Mouse (Mus musculus): ENCODE data around the gene Olfr374. TPM values are rescaled to one million over a fixed set of nuclear protein-coding genes. Genes with fewer than 3 reads are reported as not detected.
"Not testable (repeated sequence)": the region's sequence is repeated elsewhere in the genome, so short reads cannot be mapped to it uniquely, and the experiment has no call there.

The Olfr374 gene
- under 1 TPM in 1 of 2 experiments, not detected in 1; 0.04 TPM for total RNA-seq (2021)

- intact Hi-C loops (cut with DNase I), result no loop called here
- DNase-seq, result no peak
Observed at GRCm38 (mm10) chr8:72106740-72107139, at the start of gene Olfr374. TSS of gene Olfr374 (plus strand) at chr8:72107040.

GRCm38 (mm10) chr8:72057643-72058042, 49.2 kb upstream of the Olfr374 start:
- DNase-seq; intact Hi-C loops (cut with DNase I): not testable (repeated sequence)

GRCm38 (mm10) chr8:72066819-72067399, 39.9 kb upstream of the Olfr374 start:
- intact Hi-C loops (cut with DNase I); DNase-seq: not testable (repeated sequence)

- intact Hi-C loops (cut with DNase I), result not testable (repeated sequence)
Observed at GRCm38 (mm10) chr8:72082877-72083276, 24.0 kb upstream of the Olfr374 start, which contains the start of gene Olfr373. TSS of gene Olfr373 (plus strand) at chr8:72083177.

GRCm38 (mm10) chr8:72084744-72085143, 22.1 kb upstream of the Olfr374 start:
- intact Hi-C loops (cut with DNase I), result no loop called here
- no peak for DNase-seq

More at GRCm38 (mm10) chr8:72082877-72083276, 24.0 kb upstream of the Olfr374 start, which contains the start of gene Olfr373:
- not testable (repeated sequence) for DNase-seq

GRCm38 (mm10) chr8:72087611-72088010, 19.2 kb upstream of the Olfr374 start:
- intact Hi-C loops (cut with DNase I); DNase-seq: not testable (repeated sequence)

GRCm38 (mm10) chr8:72096721-72097120, 10.1 kb upstream of the Olfr374 start:
- intact Hi-C loops (cut with DNase I); DNase-seq: not testable (repeated sequence)

- DNase-seq, result peak; percentile 36
- intact Hi-C loops (cut with DNase I), result loop anchor here (2.0 kb wide), 1 partner anchor 97 kb away; no protein-coding TSS in a partner anchor
Observed at GRCm38 (mm10) chr8:72099377-72100103, 7.3 kb upstream of the Olfr374 start.

GRCm38 (mm10) chr8:72105165-72105564, 1.7 kb upstream of the Olfr374 start:
- DNase-seq, result no peak
- intact Hi-C loops (cut with DNase I), result no loop called here

- intact Hi-C loops (cut with DNase I), result no loop called here
- no peak for DNase-seq
Observed at GRCm38 (mm10) chr8:72110876-72111275, 4.0 kb downstream of the Olfr374 start.

GRCm38 (mm10) chr8:72112486-72112885, 5.6 kb downstream of the Olfr374 start:
- no peak for DNase-seq
- intact Hi-C loops (cut with DNase I), result no loop called here

- intact Hi-C loops (cut with DNase I), result no loop called here
- no peak for DNase-seq
Observed at GRCm38 (mm10) chr8:72115202-72115601, 8.4 kb downstream of the Olfr374 start.

- intact Hi-C loops (cut with DNase I), result no loop called here
- DNase-seq, result no peak
Observed at GRCm38 (mm10) chr8:72118616-72119015, 11.8 kb downstream of the Olfr374 start.

GRCm38 (mm10) chr8:72121486-72121885, 14.6 kb downstream of the Olfr374 start:
- intact Hi-C loops (cut with DNase I); DNase-seq: not testable (repeated sequence)

GRCm38 (mm10) chr8:72121997-72122396, 15.2 kb downstream of the Olfr374 start:
- no peak for DNase-seq
- intact Hi-C loops (cut with DNase I), result no loop called here

- intact Hi-C loops (cut with DNase I), result no loop called here
Observed at GRCm38 (mm10) chr8:72127834-72128233, 21.0 kb downstream of the Olfr374 start.

GRCm38 (mm10) chr8:72131251-72131650, 24.4 kb downstream of the Olfr374 start:
- intact Hi-C loops (cut with DNase I), result no loop called here
- no peak for DNase-seq

More at GRCm38 (mm10) chr8:72127834-72128233, 21.0 kb downstream of the Olfr374 start:
- no peak for DNase-seq

- no peak for DNase-seq
- intact Hi-C loops (cut with DNase I), result no loop called here
Observed at GRCm38 (mm10) chr8:72131901-72132300, 25.1 kb downstream of the Olfr374 start.

GRCm38 (mm10) chr8:72132417-72132816, 25.6 kb downstream of the Olfr374 start:
- intact Hi-C loops (cut with DNase I), result no loop called here
- no peak for DNase-seq

GRCm38 (mm10) chr8:72132891-72133290, 26.1 kb downstream of the Olfr374 start:
- intact Hi-C loops (cut with DNase I), result no loop called here
- no peak for DNase-seq

GRCm38 (mm10) chr8:72133507-72133906, 26.7 kb downstream of the Olfr374 start:
- no peak for DNase-seq
- intact Hi-C loops (cut with DNase I), result no loop called here
